ENCODE assay signal across 8 mouse cellular contexts in genomic region chr7:45700301-45701015, GRCm38 (mm10). TPM values are rescaled to one million over a fixed set of nuclear protein-coding genes. Genes with fewer than 3 reads are reported as not detected.
DNase-seq lines count a peak whose midpoint lies in the region; ATAC-seq and TF ChIP-seq lines count a peak whose summit lies in the region.

No protein-coding gene starts in this region.

- peak overlapping the region; percentile 65 for H3K4me3 ChIP-seq in ES-Bruce4 (ENCODE audit: low read depth, low read length)
- peak overlapping the region; percentile 56 for H3K4me3 ChIP-seq in hindbrain, embryonic 10.5 days
- peak overlapping the region; percentile 42 for H3K4me3 ChIP-seq in lung, embryonic 16.5 days (ENCODE audit: low read length)

- peak overlapping the region; percentile 60 for H3K4me2 ChIP-seq in lung, embryonic 16.5 days (ENCODE audit: low read depth, low read length)

- no peak for TF ChIP-seq EP300 in ES-Bruce4 (IDR thresholded peaks at IDR 0.05; ENCODE audit: insufficient read depth, low read depth, low read length)

- TF ChIP-seq POLR2A in ES-Bruce4 (IDR thresholded peaks at IDR 0.05; ENCODE audit: insufficient read depth, low read length), result no peak

- H3K4me1 ChIP-seq in ES-Bruce4 (ENCODE audit: control insufficient read depth, insufficient read depth, low read length), result no peaks in the 10 kb centered on the region
- H3K4me1 ChIP-seq in hindbrain, embryonic 10.5 days (replicated peaks), result peaks cover 49% of the 10 kb centered on the region
- H3K4me1 ChIP-seq in lung, embryonic 16.5 days (replicated peaks; ENCODE audit: control insufficient read depth, insufficient read depth, low read length), result peaks cover 23% of the 10 kb centered on the region

- no peak overlapping the region for H3K27ac ChIP-seq in ES-Bruce4 (ENCODE audit: insufficient read depth, low read length)
- peak overlapping the region; percentile 78 for H3K27ac ChIP-seq in hindbrain, embryonic 10.5 days
- H3K27ac ChIP-seq in lung, embryonic 16.5 days (ENCODE audit: low read length), result no peak overlapping the region

- peak overlapping the region; percentile 57 for H3K9ac ChIP-seq in ES-Bruce4 (ENCODE audit: low read depth, poor library complexity, severe bottlenecking)
- H3K9ac ChIP-seq in lung, embryonic 16.5 days (ENCODE audit: low read length), result peak overlapping the region; percentile 43

- WGBS in hindbrain, embryonic 10.5 days, result under 1% methylated on average over 20 of the region's 20 CpGs
- under 1% methylated on average over 20 of the region's 20 CpGs for whole genome bisulfite sequencing in lung, embryonic 16.5 days

- peak; percentile 25 for ATAC-seq in frontal cortex, adult (ENCODE audit: low TSS enrichment)
- ATAC-seq in lung, embryonic 16.5 days (ENCODE audit: low read depth), result peak; percentile 12; the same call in 1 of the 2 replicates
- no peak for ATAC-seq in erythroid progenitor cell, adult 5-6 weeks (replicated peaks; ENCODE audit: low FRiP score, poor library complexity, severe bottlenecking)

- peak; percentile 86 for DNase-seq in cerebellum, adult 11-12 months
- DNase-seq in hindbrain, embryonic 10.5 days (ENCODE audit: low spot score), result peak; percentile 73
- peak; percentile 73 to 79 for DNase-seq in layer of hippocampus, postnatal 10 days (ENCODE audit: low spot score in 2 of 2)
- DNase-seq in retina, postnatal 1 day, result peak; percentile 79

- H3K36me3 ChIP-seq in ES-Bruce4 (ENCODE audit: control insufficient read depth, insufficient read depth, low read length, poor library complexity, severe bottlenecking), result no peaks in the 10 kb centered on the region
- H3K36me3 ChIP-seq in hindbrain, embryonic 10.5 days, result no peaks in the 10 kb centered on the region
- H3K36me3 ChIP-seq in lung, embryonic 16.5 days (ENCODE audit: control insufficient read depth, insufficient read depth, low read length), result no peaks in the 10 kb centered on the region

- no peak for TF ChIP-seq CTCF in ES-Bruce4 (IDR thresholded peaks at IDR 0.05; ENCODE audit: low read depth, low read length)

- peaks cover 3% of the 10 kb centered on the region; the same call in 1 of the 2 replicates for H3K27me3 ChIP-seq in ES-Bruce4 (ENCODE audit: control insufficient read depth, insufficient read depth, low read length, poor library complexity, severe bottlenecking)
- H3K27me3 ChIP-seq in hindbrain, embryonic 10.5 days (ENCODE audit: insufficient read depth, poor library complexity, severe bottlenecking), result peaks cover 49% of the 10 kb centered on the region
- peaks cover 30% of the 10 kb centered on the region for H3K27me3 ChIP-seq in lung, embryonic 16.5 days (ENCODE audit: control insufficient read depth, insufficient read depth, low read depth, low read length)

- H3K9me3 ChIP-seq in ES-Bruce4 (replicated peaks; ENCODE audit: control insufficient read depth, insufficient read depth, low read length, poor library complexity, severe bottlenecking), result no peaks in the 10 kb centered on the region
- no peaks in the 10 kb centered on the region for H3K9me3 ChIP-seq in hindbrain, embryonic 10.5 days
- H3K9me3 ChIP-seq in lung, embryonic 16.5 days (ENCODE audit: control insufficient read depth, low read length), result no peaks in the 10 kb centered on the region

RNA-seq across cellular contexts. Expression of gene Car11, which starts 0.8 kb away (rescaled TPM):
- polyA plus RNA-seq in ES-Bruce4 (2011; ENCODE audit: insufficient read depth, insufficient read length, low read depth, missing spikeins), result 6.0 and 9.7 TPM in 2 replicates
- polyA plus RNA-seq in hindbrain, embryonic 10.5 days (2016; fragmentation: Nextera tagmentation; extraction: Ambion mirVana), result 8.3 and 13.0 TPM in 2 replicates
- total RNA-seq in layer of hippocampus, postnatal 10 days (2021), result 100 to 1,000 TPM; 121 to 131 TPM
- polyA plus RNA-seq in lung, embryonic 16.5 days (2015; fragmentation: Nextera tagmentation; extraction: Ambion mirVana), result 2.3 and 3.3 TPM in 2 replicates
- total RNA-seq in erythroid progenitor cell, adult 5-6 weeks (2015; ENCODE audit: low replicate concordance), result not detected in 2 replicates
- total RNA-seq in erythroid progenitor cell, adult 5-6 weeks (2017; ENCODE audit: low replicate concordance), result not detected in 2 replicates

RNA-seq across cellular contexts. Expression of gene Dbp, which starts 4.4 kb away (rescaled TPM):
- 6.7 and 6.9 TPM in 2 replicates for polyA plus RNA-seq in ES-Bruce4 (2011; ENCODE audit: insufficient read depth, insufficient read length, low read depth, missing spikeins)
- 3.0 and 3.4 TPM in 2 replicates for polyA plus RNA-seq in hindbrain, embryonic 10.5 days (2016; fragmentation: Nextera tagmentation; extraction: Ambion mirVana)
- 10 to 100 TPM; 37.1 to 43.4 TPM for total RNA-seq in layer of hippocampus, postnatal 10 days (2021)
- 1.5 and 1.7 TPM in 2 replicates for polyA plus RNA-seq in lung, embryonic 16.5 days (2015; fragmentation: Nextera tagmentation; extraction: Ambion mirVana)
- total RNA-seq in erythroid progenitor cell, adult 5-6 weeks (2015; ENCODE audit: low replicate concordance), result 1.3 and 2.5 TPM in 2 replicates
- total RNA-seq in erythroid progenitor cell, adult 5-6 weeks (2017; ENCODE audit: low replicate concordance), result 1.7 and 2.6 TPM in 2 replicates

RNA-seq across cellular contexts. Expression of gene Sec1, which starts 6.3 kb away (rescaled TPM):
- 1.1 and 1.4 TPM in 2 replicates for polyA plus RNA-seq in ES-Bruce4 (2011; ENCODE audit: insufficient read depth, insufficient read length, low read depth, missing spikeins)
- 0.62 and 0.77 TPM in 2 replicates for polyA plus RNA-seq in hindbrain, embryonic 10.5 days (2016; fragmentation: Nextera tagmentation; extraction: Ambion mirVana)
- total RNA-seq in layer of hippocampus, postnatal 10 days (2021), result under 1 TPM; 0.14 to 0.18 TPM
- polyA plus RNA-seq in lung, embryonic 16.5 days (2015; fragmentation: Nextera tagmentation; extraction: Ambion mirVana), result 0.74 and 0.84 TPM in 2 replicates
- not detected in 2 replicates for total RNA-seq in erythroid progenitor cell, adult 5-6 weeks (2015; ENCODE audit: low replicate concordance)
- not detected in 2 replicates for total RNA-seq in erythroid progenitor cell, adult 5-6 weeks (2017; ENCODE audit: low replicate concordance)

RNA-seq across cellular contexts. Expression of gene Rpl18, which starts 14.8 kb away (rescaled TPM):
- 1,593 and 1,677 TPM in 2 replicates for polyA plus RNA-seq in ES-Bruce4 (2011; ENCODE audit: insufficient read depth, insufficient read length, low read depth, missing spikeins)
- polyA plus RNA-seq in hindbrain, embryonic 10.5 days (2016; fragmentation: Nextera tagmentation; extraction: Ambion mirVana), result 1,010 and 1,126 TPM in 2 replicates
- total RNA-seq in layer of hippocampus, postnatal 10 days (2021), result 100 to 1,000 TPM; 497 to 584 TPM
- 984 and 1,005 TPM in 2 replicates for polyA plus RNA-seq in lung, embryonic 16.5 days (2015; fragmentation: Nextera tagmentation; extraction: Ambion mirVana)
- 522 and 544 TPM in 2 replicates for total RNA-seq in erythroid progenitor cell, adult 5-6 weeks (2015; ENCODE audit: low replicate concordance)
- total RNA-seq in erythroid progenitor cell, adult 5-6 weeks (2017; ENCODE audit: low replicate concordance), result 281 and 297 TPM in 2 replicates

RNA-seq across cellular contexts. Expression of gene Ntn5, which starts 16.6 kb away (rescaled TPM):
- 0.51 TPM in 1 of 2 replicates, not detected in the other for polyA plus RNA-seq in ES-Bruce4 (2011; ENCODE audit: insufficient read depth, insufficient read length, low read depth, missing spikeins)
- polyA plus RNA-seq in hindbrain, embryonic 10.5 days (2016; fragmentation: Nextera tagmentation; extraction: Ambion mirVana), result 0.39 and 0.98 TPM in 2 replicates
- total RNA-seq in layer of hippocampus, postnatal 10 days (2021), result 1 to 10 TPM in 1 of 2 experiments, under 1 TPM in 1; 0.75 to 1.0 TPM
- 0.95 and 1.8 TPM in 2 replicates for polyA plus RNA-seq in lung, embryonic 16.5 days (2015; fragmentation: Nextera tagmentation; extraction: Ambion mirVana)
- not detected in 2 replicates for total RNA-seq in erythroid progenitor cell, adult 5-6 weeks (2015; ENCODE audit: low replicate concordance)
- not detected in 2 replicates for total RNA-seq in erythroid progenitor cell, adult 5-6 weeks (2017; ENCODE audit: low replicate concordance)
